Mouse (Mus musculus) frontal cortex, postnatal 36 days (tissue): Measurements from ENCODE around the gene Zfp652.
A peak's percentile ranks its signal among the peaks of the same experiment; 100 is the strongest.

ENCODE experiments used
- DNase-seq, 2 experiments: peaks; one replicate each; pipeline ENCODE4 v3.0.0; 2022; ENCODE audit warnings: low spot score in 2 of 2

Gene Zfp652

DNA sequence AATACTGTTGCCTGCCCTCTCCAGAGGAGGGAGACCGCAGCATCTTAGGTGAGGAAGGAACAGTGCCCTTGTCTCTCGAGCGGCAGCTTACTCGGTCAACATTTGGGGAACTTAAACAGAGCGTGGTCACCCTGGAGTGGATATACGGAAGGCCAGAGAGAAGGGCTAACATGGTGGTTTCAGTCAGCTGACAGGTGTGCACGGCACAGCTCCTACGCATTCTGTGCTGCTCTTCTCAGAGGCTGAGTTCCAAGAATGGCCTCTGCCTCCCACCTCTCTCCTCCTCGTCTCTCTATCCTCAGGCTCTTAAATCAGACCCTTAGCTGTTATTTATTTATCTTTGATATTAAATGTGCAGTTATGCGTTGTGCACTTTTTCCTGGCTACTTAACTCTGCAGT is 52.9 kb downstream of the Zfp652 start:
- DNase-seq: no peak

DNA sequence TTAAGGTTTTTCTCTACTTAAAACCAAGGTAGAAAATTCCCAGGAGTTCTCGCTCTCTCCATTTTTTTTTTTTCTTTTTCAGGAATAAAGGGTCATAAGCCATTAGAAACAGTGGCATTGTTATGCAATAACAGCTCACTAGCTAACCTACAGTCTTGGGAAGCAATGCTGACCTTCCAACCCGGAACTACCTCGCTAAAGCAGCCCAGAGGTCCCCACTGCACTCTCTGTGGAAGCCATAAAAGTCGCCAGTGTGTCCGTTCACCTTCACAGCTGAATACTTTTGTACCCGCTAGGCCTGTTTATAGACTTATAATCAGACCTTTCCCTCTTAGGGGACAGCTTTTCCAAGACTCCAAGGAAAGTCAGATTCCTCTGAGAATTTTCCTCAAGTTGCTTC is 55.8 kb downstream of the Zfp652 start:
- no peak for DNase-seq

DNA sequence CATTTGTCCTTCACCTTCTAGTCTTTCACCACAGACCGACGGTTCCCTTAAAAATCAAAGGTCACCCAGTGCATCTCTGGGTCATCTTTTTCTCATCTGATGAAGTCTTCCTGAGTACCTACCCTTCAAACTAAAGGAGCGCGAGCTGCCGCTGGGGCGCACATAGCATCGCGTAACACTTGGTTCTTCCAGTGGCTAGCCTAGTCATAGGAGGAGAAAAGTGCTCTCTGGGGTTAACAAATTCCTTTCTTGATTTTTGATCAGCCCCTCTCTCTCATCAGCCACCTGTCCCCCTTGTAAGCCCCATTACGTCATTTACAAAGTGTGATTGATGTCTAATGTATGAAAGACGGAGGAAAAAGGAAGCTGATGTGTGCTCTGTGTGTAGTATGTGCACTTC is 56.7 kb downstream of the Zfp652 start:
- DNase-seq: no peak

DNA sequence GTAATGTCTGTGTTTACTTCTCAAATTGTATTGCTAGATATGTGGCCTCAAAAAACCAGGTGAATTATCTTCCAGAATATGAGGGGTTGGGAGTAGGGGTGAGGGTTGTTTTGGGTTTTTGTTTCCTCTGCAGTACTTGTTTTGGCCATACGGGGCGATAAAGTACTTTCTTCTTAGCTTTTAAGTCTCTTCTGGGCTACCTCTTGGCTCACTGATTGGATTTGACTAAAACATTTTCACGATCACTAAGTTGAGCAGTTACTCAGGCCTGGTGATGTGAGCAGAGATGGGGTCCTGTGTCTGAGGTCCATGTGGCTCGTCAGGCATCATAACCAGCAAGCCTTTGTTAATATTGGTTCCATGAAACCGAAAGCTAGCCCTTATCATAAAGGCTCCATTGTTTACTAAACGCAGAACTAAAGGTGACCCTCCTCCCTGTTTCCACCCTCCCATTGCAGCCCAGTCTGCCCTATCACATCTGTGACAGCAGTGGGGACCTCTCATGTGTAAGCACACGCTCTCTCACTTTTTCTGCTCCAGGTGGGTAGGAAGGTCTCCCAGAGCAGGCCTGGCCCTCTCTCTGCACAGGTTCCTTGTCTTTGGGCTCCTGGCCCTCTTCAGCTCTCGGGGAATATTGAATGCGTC is 58.4 kb downstream of the Zfp652 start:
- peak in 1 of 2 experiments; percentile 24 for DNase-seq

DNA sequence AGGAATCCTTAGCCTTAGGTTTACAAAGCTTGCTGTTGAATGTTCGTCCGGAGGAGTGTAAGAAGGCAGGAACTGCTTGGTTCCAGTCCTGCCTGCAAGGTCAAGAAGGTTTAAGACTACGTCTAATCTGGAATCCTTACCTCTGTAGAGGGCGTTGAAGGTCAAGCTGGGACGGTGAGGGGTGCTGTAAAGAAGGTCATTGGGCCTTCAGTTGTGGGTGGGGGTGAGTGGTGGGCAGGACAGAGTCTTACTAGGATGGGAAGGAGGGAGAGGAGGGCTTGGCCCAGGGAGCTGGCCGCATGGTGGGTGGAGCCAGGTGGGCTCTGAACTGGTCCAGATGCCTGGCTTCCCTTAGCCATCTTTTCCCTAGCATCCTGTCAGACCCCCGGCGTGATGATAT is 59.2 kb downstream of the Zfp652 start:
- no peak for DNase-seq

DNA sequence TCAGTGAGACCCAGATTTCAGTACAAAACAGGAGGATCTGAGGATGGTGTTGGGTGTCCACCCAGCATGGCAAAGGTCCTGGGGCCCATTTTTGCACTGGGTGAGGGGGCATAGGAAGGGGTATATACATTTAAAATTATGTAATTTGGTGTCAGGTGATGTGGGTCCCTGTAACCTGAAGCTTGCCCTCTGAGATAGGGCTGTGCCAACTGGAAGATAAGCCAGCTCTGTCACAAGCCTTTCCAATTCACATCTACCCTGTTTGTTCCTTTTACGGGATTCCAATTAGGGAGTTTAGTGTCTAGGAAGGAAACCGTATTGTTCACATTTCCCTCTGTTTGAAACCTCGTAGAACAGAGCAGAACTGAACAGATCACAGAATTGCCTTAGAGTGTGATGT is 60.8 kb downstream of the Zfp652 start:
- no peak for DNase-seq

DNA sequence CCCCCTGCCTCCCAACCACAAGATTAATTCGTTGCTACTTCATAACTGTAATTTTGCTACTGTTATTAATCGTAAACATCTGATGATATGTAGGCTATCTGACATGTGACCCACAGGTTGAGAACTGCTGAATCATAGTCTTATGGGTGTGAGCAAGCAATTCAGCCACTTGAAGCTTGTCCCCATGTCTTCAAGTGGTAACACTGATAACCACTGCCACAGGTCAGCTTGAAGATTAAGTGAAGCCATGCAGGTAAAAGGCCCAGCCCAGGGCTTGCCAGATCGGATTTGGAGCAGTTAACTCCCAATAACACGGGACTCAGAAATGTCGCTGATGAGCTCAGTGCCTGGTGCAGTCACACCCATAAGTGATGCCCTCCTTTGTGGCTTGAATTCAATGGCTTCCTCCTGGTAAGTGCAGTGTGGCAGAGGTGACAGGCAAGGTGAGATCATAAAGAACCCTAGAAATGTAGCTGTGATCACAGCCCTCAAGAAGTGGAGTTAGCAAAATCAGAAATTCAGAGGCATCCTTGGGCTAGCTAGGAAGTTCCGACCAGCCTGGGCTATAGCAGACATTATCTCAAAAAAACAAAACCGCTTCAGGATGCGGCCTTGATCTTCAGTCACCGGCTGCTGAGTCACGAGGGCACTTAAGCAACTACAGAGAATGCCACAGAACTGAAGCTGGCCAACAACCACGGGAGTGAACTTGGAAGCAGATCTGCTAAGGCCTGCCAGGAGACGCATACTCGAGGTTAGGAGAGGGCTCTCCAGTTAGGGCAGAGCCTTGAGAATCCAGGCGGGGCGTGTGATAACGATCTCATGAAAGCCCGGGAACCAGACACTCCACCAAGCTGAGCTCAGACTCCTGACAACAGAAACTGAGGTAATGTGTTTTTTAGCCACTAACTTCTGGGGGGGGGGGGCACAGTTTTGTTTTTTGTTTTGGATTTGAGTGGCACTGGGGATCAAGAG is 65.1 kb downstream of the Zfp652 start:
- DNase-seq: no peak

DNA sequence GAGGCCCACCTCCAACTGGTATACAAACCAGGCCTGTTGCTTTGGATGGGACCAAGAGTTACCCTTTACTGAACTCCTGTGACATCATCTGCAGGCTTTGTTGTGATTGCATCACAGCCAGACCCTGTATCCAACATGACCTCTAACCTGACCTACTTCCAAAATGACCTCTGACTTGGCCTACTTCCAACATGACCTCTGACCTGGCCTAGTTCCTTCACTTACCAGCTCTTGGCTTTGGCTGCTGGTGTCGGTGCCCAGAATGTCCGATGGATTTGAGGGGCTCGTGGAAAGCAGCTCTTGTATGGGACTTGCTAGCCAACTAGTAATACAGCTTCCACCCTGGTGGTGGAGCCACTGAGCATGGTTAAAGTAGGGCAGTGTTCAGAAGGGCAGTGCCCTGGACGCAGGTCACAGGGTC is 66.4 kb downstream of the Zfp652 start:
- no peak for DNase-seq

DNA sequence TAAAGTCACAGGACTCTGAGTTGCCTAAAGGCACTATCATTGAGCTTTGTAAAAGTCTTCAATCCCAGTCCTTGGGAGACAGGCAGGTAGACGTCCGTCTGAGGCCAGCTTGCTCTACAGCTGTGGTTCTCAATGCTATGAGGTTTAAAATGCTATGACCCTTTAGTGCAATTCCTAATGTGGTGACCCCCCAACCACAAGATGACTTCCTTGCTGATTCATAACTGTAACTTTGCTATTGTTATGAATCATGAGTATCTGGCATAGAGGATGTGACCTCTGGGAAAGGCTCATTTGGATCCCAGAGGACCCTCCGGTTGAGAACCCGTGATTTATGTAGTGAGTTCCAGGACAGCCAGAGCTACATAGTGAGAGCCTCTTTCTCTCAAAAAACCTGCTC is 66.9 kb downstream of the Zfp652 start:
- DNase-seq: no peak

DNA sequence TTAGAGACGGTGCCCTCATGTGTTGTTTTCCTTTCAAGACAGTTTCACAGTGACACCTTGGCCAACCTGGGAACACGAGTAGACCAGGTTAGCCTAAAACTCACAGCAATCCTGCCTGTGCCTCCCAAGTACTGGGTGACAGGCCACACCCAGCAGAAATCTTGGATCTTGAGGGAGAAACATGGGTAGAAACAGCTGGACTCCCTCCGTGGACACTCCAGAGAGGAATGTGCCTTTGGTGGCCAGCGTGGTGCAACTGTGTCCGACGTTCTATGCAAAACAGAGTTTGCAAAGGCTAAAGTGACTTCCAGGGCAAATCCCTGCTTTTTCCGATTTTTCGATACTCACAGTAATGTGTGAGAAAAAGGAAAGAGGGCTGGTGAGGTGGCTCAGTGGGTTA is 68.0 kb downstream of the Zfp652 start:
- no peak for DNase-seq

DNA sequence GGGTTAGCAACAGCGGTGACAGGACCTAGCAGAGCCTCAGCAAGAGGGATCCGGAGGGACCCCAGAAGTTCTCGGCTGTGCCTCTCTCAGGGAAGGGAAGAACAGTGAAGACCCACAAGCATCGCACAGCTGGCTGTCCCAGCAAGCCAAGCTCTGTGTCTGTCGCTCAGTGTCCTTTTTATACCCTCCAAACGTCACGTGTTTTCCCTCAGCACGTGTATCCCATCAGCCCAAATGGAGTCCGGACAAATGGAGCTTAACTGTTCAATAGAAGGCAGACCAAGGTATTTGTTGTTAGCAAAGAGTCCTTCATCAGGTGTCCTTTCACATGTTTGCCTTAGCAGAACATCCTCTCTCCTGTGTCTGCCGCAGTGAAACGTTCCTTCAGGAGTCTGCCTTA is 69.1 kb downstream of the Zfp652 start:
- DNase-seq: no peak

DNA sequence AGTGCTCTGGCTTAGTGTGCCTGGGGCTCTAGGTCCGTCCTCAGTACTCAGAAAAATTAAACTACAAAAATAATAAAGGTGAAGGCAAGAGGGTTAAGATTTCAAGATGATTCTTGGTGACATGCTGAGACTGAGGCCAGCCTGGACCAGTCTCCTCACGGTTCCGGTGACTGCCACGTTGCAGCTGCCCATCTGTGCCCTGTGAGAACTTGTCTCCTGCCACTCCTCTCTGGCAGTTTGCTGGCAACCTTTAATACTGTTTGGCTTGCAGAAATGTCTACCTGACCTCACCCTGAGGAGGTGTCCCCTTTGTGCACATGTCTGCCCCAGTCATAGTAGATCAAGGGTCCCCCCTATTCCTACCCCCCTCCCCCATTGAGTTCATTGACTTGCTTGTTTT is 71.0 kb downstream of the Zfp652 start:
- no peak for DNase-seq

DNA sequence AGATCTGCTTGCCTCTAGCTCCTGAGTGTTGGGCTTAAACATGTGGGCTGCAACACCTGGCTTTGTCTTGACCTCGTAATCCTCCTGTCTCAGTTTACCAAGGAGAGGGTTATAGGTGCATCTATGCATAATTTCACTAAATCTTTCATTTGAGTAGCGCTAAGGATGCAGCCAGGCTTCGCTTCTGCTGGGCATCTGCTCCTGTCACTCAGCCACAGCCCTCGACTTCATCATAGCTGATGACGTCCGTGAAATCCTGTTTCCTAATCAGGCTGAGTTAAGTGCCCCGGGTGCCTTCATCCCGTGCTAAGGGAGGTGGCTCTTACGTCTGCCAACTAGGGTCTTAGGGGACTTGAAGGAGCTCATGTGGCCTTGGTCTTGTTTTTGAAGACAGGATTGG is 71.5 kb downstream of the Zfp652 start:
- DNase-seq: no peak

DNA sequence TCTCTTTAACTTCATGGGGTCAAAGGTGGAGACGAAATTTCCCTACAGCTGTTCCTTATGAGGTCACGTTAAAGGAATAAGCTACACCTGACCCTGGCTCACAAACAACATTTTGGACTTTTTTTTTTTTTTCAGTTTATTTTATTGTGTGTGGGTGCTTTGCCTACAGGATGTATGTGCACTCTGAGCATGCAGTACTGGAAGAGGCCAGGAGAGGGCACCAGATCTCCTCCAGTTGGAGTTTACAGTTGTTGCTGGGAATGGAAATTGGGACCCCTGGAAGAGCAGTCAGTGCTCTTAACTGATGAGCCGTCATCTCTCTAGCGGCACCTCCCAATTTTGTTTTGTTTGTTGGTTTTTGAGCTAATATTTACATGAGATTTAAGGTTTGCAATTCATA is 73.2 kb downstream of the Zfp652 start:
- no peak for DNase-seq

DNA sequence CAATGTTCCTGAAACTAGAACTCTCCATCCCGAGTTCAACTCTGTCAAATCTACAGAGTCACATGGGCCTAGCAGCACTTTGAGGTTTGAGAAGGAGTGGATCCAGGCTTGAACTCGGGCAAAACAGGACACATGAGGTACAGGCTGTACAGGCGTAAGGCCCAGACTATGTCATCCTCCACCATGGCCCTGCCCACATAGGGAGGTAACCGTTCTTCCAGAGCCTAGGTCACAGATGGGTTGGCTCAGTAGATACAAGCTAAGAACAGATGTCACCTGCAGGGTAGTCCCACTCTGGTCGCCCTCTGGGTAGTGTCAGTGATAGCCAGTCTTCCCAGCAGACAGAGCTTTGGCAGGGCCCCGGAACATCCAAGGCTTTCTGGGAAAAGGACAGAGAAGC is 74.0 kb downstream of the Zfp652 start:
- no peak for DNase-seq

DNA sequence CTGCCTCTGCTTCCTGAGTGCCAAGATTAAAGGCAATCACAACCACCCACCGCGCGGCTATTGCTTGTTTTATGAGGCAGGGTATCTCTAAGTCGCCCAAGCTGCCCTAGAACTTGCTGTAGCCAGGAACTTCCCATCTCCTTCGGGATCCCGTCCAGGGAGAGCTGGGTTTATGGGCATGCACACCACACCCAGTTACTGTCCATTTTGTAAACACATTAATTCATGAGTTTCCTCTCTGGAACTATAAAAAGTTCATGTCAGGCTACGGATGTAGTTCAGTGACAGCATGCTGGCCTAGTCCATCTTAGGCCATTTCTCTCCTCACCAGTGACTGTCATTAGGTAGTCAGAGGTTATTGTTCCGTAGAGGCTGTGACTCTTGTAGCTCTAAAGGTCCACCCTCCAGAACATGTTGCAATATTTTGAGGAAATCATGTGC is 77.0 kb downstream of the Zfp652 start:
- no peak for DNase-seq

DNA sequence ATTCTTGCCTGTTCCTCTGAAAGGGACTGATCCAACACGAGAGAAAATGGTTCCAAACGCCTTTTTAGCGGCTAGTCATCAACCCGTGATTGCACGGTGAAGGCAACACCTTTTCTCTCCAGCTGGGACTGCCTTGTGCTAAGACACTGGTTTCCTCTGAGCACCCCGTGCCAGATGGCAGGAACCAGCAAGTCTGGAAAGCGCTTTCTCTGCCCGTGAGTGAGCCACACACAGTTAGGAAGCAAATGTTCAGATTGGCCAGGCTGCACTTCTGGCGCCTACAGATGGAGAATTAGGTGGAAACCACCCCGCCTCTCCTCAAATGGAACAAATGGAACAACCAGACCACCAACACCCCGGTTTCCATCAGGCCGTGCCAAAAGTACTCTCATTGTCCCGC is 79.3 kb downstream of the Zfp652 start:
- DNase-seq: peak; percentile 43 to 76

DNA sequence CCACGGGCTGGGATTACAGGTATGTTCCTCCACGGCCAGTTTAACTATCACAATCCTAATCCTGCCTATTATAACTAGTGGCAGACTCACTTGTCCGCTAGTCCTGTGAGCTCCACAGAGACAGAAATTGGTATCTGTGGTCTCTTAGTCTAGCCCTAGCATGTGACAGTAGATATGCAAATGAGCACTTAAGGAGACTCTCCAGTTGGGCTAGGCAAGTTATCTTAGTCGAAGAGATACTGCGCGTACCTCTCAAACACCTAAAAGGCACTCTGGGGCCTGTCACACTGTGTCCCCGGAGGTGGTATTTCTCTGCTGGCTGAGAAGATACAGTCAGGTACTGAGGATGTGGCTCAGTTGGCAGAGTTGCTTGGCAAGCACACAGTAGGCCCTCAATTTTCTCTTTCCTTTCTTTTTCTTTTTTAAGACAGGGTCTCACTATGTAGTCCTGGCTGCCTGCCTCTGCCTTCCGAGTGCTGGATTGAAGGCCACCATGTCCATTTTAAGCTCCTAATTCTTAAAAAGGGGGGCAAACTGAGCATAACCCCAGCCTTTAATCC is 80.6 kb downstream of the Zfp652 start:
- DNase-seq: no peak

DNA sequence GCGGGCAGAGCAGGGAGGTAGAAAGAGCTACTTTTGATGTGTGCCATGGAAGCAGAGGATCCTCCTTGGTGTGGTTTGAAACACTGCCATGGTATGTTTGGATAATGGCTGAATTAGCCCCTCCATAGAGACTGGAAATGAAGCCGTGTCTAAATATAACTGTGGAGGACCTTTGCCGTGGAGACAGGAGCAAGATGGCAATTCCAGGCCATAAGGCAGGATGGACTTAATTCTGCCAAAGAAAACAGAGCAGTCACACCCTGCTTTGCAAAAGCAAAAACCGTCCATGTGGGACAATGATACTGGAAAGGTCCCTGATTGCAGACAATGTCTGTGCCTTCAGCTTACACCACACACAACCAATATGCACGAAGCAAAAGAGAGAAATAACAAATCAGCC is 81.7 kb downstream of the Zfp652 start:
- DNase-seq: no peak

DNA sequence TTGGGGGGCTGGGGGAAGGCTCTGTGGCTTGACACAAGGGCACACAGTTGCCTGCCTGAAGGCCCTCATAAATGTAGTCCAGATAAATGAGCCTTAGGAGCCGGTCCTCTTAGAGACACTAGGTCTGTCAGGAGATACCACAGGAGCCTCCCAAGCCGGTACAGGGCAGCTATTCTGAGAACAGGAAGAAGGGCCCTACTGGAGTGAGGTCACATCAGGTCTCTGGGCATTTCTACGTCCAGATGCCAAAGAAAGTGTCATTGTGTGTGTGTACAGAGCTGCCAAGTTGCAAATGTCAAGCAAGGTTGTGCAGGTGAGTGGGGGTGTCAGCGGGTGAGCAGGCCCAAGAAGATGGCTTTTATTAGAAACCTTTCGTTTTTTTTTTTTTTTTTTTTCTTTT is 83.1 kb downstream of the Zfp652 start:
- no peak for DNase-seq

DNA sequence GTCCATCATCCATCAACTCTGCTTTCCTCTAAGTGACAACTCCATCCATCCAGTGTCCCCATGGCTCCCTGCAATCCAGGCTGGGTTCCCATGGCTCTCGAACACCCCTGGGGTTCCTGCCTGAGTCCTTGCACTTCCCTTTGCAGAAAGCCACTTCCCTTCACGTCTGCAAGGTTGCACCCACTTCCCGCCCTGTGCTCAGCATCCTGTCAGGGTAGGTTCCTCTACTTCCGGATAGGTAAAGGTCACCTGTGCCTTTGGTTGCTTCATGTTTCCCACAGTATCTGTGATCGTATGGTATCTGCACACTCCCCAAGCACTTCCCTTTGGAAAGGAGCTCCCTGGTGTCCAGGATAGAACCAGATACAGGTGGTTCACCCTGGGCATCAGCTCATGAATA is 92.5 kb downstream of the Zfp652 start:
- DNase-seq: no peak

DNA sequence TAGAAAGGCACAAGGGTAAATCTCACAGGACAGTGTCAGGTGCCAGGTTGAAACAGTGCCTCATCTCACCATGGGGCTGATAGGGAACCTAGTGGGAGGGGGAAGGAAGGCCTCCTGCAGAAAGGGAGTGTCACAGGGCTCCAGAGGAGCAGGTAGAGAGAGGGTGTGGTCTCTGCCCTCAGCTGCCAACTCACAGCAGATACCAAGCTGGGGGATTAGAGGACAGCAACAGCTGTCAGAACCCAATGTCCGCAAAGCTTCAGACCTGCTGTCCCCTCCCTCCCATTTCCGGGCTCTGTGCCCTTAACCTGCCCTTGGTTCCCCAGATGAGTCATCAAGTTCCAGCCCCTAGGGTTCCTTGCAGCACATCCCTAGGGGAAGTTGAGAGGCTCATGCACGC is 93.1 kb downstream of the Zfp652 start:
- no peak for DNase-seq

DNA sequence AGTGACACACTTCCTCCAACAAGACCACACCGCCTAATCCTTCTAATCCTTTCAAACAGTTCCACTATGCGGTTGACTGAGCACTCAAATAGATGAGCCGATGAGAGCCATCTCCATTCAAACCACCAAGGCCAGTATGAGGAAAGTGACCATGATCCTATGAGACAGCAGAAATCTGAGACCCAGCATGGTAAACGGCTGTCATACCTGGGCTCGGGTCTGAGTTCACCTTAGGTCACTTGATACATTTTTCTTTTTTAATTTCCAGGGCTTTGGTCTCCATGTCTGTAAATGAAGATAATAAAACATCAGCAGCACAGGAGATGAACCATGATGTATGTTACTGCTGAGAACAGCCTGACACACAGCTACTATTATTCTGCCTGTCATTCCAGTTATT is 95.4 kb downstream of the Zfp652 start:
- DNase-seq: no peak
